Mouse (Mus musculus) testis, adult 2 months (tissue): ENCODE data around the gene Vax2.

Source experiments
- CTCF ChIP-seq: fragments of 200-500 bp; IDR thresholded peaks from 2 replicates; pipeline ENCODE4 v1.5.1; 2012; ENCODE audit warnings: low read depth, mild to moderate bottlenecking, inconsistent platforms, low read length, moderate library complexity; ENCODE audit not compliant: control insufficient read depth, insufficient read depth, insufficient replicate concordance
- POLR2A ChIP-seq: fragments of 200-500 bp; IDR thresholded peaks from 2 replicates; pipeline ENCODE4 v1.6.1; 2012; ENCODE audit warnings: low read depth, mild to moderate bottlenecking, inconsistent platforms, low read length, moderate library complexity; ENCODE audit not compliant: control insufficient read depth

DNA sequence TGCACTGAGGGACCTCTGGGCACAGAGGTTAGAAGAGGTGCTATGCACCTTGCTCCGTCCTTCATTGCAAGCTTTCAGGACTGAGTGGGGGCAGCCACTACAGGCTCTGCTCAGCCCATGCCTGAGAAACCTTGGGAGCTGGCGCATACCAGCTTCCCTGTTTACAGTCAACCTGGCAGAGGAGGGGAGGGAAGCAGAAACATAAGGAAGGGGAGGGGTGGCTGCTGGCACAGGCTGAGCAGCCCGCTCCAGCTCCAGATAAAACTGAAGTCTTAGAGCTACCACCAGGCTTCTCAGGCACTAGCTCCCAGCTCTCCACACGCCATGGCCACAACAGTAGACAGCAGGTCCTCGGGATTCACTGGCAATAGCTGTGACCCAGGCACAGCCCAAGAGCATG, 31.7 kb downstream of the Vax2 start, which contains the start of gene Atp6v1b1:
- TF ChIP-seq POLR2A (no peak), CTCF (no peak)
